Mouse (Mus musculus) kidney, embryonic 15.5 days (tissue): ENCODE results near the gene Cfap52. TPM values are rescaled to one million over a fixed set of nuclear protein-coding genes. Genes with fewer than 3 reads are reported as not detected.
A peak's percentile ranks its signal among the peaks of the same experiment; 100 is the strongest.

Experiments
- ATAC-seq: fragments of 200-750 bp; cut with Nextera tagmentation; replicated peaks from 2 replicates; pipeline ENCODE4 v1.8.0; 2017; ENCODE audit warnings: moderate TSS enrichment; ENCODE audit not compliant: low FRiP score
- H3K27ac ChIP-seq: fragments of 300-500 bp; sonication (generic); 2 replicates; pipeline ENCODE4 v1.5.1; 2015; ENCODE audit warnings: mild to moderate bottlenecking, inconsistent platforms
- H3K27me3 ChIP-seq: fragments of 300-500 bp; sonication (generic); 2 replicates; pipeline ENCODE4 v1.6.1; 2015; ENCODE audit warnings: inconsistent platforms
- H3K36me3 ChIP-seq: fragments of 300-500 bp; sonication (generic); 2 replicates; pipeline ENCODE4 v1.6.1; 2015; ENCODE audit warnings: inconsistent platforms
- H3K4me1 ChIP-seq: fragments of 300-500 bp; sonication (generic); 2 replicates; pipeline ENCODE4 v1.6.1; 2015; ENCODE audit warnings: inconsistent platforms
- H3K4me2 ChIP-seq: fragments of 300-500 bp; sonication (generic); 2 replicates; pipeline ENCODE4 v1.6.1; 2015; ENCODE audit warnings: moderate library complexity, mild to moderate bottlenecking, inconsistent platforms
- H3K4me3 ChIP-seq: fragments of 300-500 bp; sonication (generic); replicated peaks from 2 replicates; pipeline ENCODE4 v1.5.1; 2015; ENCODE audit warnings: mild to moderate bottlenecking, inconsistent platforms
- H3K9ac ChIP-seq: fragments of 300-500 bp; sonication (generic); 2 replicates; pipeline ENCODE4 v1.6.1; 2015; ENCODE audit warnings: mild to moderate bottlenecking, inconsistent platforms
- H3K9me3 ChIP-seq: fragments of 300-500 bp; sonication (generic); replicated peaks from 2 replicates; pipeline ENCODE4 v1.6.1; 2016; ENCODE audit warnings: inconsistent platforms
- WGBS: fragments of 180-500 bp; shearing (Covaris S2); methylation state at CpG from one replicate; pipeline ENCODE4 v1.1.7; 2015; ENCODE audit warnings: mixed read lengths; 5-methylcytosine and 5-hydroxymethylcytosine counted together
- polyA plus RNA-seq: library from polyadenylated mRNA; unstranded; fragments of >200 nt; fragmentation: Nextera tagmentation; extraction: Ambion mirVana; gene quantifications from 2 replicates; pipeline ENCODE4 v1.2.1, GENCODE M21; 2015

Gene Cfap52
- polyA plus RNA-seq, 1 experiment from 2014 or later: 1.5 TPM

DNA sequence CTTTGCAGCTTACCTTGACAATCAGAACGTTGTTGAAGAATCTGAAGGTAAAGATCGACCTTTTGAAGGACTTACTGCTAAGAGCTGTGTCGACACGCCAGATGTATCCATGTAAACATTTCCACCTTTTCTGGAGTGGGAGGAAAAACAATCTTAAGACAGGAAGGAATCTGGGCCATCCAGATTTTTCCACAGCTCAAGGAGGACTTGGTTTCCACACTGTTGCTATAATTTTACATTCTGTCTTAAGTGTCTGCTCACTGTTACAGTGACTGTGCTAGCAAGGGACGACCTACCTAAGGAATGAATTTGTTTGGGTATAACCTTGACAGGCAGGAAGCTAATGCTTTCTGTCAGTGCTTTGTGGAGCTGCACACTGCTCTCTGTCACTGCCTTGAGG, 7.8 kb upstream of the Cfap52 start:
- Histone ChIP-seq H3K36me3 (peaks cover 42% of the 10 kb centered on the region), H3K4me1 (no peaks in the 10 kb centered on the region), H3K27ac (no peak overlapping the region), H3K27me3 (no peaks in the 10 kb centered on the region), H3K4me2 (no peak overlapping the region), H3K9me3 (no peaks in the 10 kb centered on the region), H3K9ac (no peak overlapping the region), H3K4me3 (no peak overlapping the region)
- 88% methylated on average over 5 of the region's 5 CpGs for WGBS
- ATAC-seq: no peak

- Histone ChIP-seq H3K9me3 (no peaks in the 10 kb centered on the region), H3K4me2 (no peak overlapping the region), H3K27ac (no peak overlapping the region), H3K9ac (no peak overlapping the region), H3K4me3 (no peak overlapping the region), H3K4me1 (peaks cover 3% of the 10 kb centered on the region; the same call in 1 of the 2 replicates), H3K27me3 (no peaks in the 10 kb centered on the region), H3K36me3 (peaks cover 40% of the 10 kb centered on the region)
- ATAC-seq: no peak
- 88% methylated on average over 1 of the region's 1 CpGs for WGBS
Measured at GRCm38 (mm10) chr11:67972606-67973005, 7.2 kb upstream of the Cfap52 start.

GRCm38 (mm10) chr11:67967831-67968230, 2.4 kb upstream of the Cfap52 start:
- Histone ChIP-seq H3K9me3 (no peaks in the 10 kb centered on the region), H3K4me2 (no peak overlapping the region), H3K27ac (no peak overlapping the region), H3K4me3 (no peak overlapping the region), H3K4me1 (peaks cover 22% of the 10 kb centered on the region), H3K36me3 (peaks cover 21% of the 10 kb centered on the region; the same call in 1 of the 2 replicates), H3K27me3 (no peaks in the 10 kb centered on the region), H3K9ac (no peak overlapping the region)
- ATAC-seq: no peak
- 71% methylated on average over 11 of the region's 11 CpGs for WGBS

- Histone ChIP-seq H3K27me3 (no peaks in the 10 kb centered on the region), H3K9me3 (no peaks in the 10 kb centered on the region), H3K4me3 (peak within 1 kb of the TSS; percentile 93), H3K27ac (peak within 1 kb of the TSS; percentile 59), H3K9ac (peak within 1 kb of the TSS; percentile 89), H3K4me2 (peak within 1 kb of the TSS; percentile 67), H3K36me3 (peaks cover 13% of the 10 kb centered on the region; the same call in 1 of the 2 replicates), H3K4me1 (peaks cover 22% of the 10 kb centered on the region)
- WGBS: under 1% methylated on average over 28 of the region's 28 CpGs
- peak; percentile 81 for ATAC-seq
Measured at GRCm38 (mm10) chr11:67965905-67966878, 741 bp upstream of the Cfap52 start, which contains the start of gene Stx8. Gene Stx8, plus strand, starts transcription at chr11:67966193.

DNA sequence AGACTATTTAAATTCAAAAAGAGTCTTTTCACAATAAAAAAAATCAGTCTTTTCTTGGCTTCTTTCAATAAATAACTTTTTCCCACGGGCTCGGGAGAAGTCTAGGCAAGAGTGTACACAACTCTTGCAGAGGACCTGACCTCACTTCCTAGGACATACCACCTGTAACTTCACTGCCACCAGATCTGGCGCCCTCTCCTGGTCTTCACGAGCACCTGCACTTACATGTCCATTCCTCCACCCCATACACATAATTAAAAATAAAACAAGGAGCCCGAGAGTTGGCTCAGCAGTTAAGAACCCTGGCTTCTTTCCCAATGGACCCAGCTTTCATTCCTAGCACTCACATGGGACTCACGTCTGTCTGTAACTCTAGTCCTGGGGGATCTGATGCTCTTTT, 1.3 kb downstream of the Cfap52 start:
- H3K4me3 ChIP-seq: no peak overlapping the region
- WGBS: 75% methylated on average over 6 of the region's 6 CpGs
- H3K4me2 ChIP-seq: no peak overlapping the region
- no peaks in the 10 kb centered on the region for H3K27me3 ChIP-seq
- H3K36me3 ChIP-seq: no peaks in the 10 kb centered on the region
- no peak overlapping the region for H3K9ac ChIP-seq
- H3K9me3 ChIP-seq: no peaks in the 10 kb centered on the region
- ATAC-seq: no peak
- peaks cover 22% of the 10 kb centered on the region for H3K4me1 ChIP-seq
- H3K27ac ChIP-seq: no peak overlapping the region

DNA sequence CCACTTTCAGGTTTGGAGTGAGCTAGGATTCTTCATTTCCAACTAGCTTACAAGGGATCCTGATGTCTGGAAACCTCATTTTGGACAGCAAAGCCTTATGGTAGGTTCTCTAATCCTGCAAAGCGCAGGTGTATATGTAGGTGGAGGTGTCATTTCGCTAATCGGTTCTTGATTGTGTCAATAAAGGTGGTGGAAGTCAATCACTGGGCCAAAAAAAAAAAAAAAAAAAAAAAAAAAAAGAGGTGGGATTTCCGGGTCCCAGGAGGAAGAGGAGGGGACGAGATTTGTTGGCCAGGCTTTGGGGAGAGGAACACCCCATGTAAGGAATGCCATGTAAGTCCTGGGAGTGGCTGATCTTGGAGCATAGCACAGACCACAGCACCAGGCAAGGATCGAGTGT, 11.0 kb downstream of the Cfap52 start:
- H3K4me3 ChIP-seq: no peak overlapping the region
- no peaks in the 10 kb centered on the region for H3K27me3 ChIP-seq
- H3K9me3 ChIP-seq: no peaks in the 10 kb centered on the region
- H3K27ac ChIP-seq: no peak overlapping the region
- H3K36me3 ChIP-seq: no peaks in the 10 kb centered on the region
- 88% methylated on average over 6 of the region's 6 CpGs for WGBS
- H3K9ac ChIP-seq: no peak overlapping the region
- ATAC-seq: no peak
- H3K4me2 ChIP-seq: no peak overlapping the region
- no peaks in the 10 kb centered on the region for H3K4me1 ChIP-seq

GRCm38 (mm10) chr11:67953604-67954003, 11.8 kb downstream of the Cfap52 start:
- WGBS: 58% methylated on average over 5 of the region's 5 CpGs
- ATAC-seq: no peak
- H3K9ac ChIP-seq: no peak overlapping the region
- no peak overlapping the region for H3K4me2 ChIP-seq
- H3K27me3 ChIP-seq: no peaks in the 10 kb centered on the region
- H3K4me3 ChIP-seq: no peak overlapping the region
- H3K36me3 ChIP-seq: no peaks in the 10 kb centered on the region
- H3K27ac ChIP-seq: no peak overlapping the region
- peaks cover 4% of the 10 kb centered on the region; the same call in 1 of the 2 replicates for H3K4me1 ChIP-seq
- H3K9me3 ChIP-seq: no peaks in the 10 kb centered on the region

DNA sequence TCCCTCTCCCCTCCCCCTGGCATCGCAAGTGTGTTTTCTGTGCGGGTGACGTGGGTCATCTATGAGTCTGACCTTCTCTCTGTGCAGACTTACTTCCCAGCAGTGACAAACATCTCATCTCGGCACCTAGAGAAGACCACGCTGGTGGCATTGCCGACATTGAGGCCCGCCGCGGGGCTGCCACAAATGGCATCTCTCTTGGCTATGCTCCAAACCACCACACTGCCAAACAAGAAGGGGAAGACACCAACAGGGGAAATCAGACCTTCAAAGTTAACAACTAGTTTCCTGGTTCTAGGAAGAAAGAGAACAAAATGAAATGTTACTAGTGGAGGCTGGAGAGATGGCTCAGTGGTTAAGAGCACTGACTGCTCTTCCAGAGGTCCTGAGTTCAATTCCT, 16.0 kb downstream of the Cfap52 start:
- no peaks in the 10 kb centered on the region for H3K27me3 ChIP-seq
- ATAC-seq: no peak
- no peaks in the 10 kb centered on the region for H3K36me3 ChIP-seq
- no peak overlapping the region for H3K4me3 ChIP-seq
- no peak overlapping the region for H3K9ac ChIP-seq
- WGBS: 84% methylated on average over 9 of the region's 9 CpGs
- no peak overlapping the region for H3K27ac ChIP-seq
- H3K4me1 ChIP-seq: peaks cover 10% of the 10 kb centered on the region; the same call in 1 of the 2 replicates
- no peak overlapping the region for H3K4me2 ChIP-seq
- H3K9me3 ChIP-seq: no peaks in the 10 kb centered on the region

DNA sequence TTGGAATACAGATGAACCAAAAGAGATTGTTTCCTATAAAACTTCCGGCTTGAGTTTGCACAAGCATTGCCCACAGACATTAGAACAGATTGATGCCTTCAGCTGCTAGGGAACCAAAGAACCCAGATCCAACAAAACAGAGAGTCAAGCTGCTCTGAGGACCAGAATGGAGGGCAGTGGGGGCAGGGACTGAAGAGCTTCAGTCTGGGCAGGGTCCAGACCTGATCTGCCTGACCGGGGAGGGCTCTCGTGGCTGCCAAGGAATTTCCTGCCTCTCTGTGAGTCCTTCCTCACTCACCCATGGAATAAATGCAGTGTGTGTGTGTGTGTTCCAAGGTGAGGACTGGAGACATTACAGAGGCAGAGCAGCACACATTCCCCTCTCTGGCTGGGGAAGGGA, 17.2 kb downstream of the Cfap52 start:
- no peak overlapping the region for H3K9ac ChIP-seq
- H3K9me3 ChIP-seq: no peaks in the 10 kb centered on the region
- H3K4me1 ChIP-seq: peaks cover 10% of the 10 kb centered on the region; the same call in 1 of the 2 replicates
- no peak for ATAC-seq
- no peak overlapping the region for H3K4me3 ChIP-seq
- H3K4me2 ChIP-seq: no peak overlapping the region
- no peaks in the 10 kb centered on the region for H3K27me3 ChIP-seq
- H3K36me3 ChIP-seq: no peaks in the 10 kb centered on the region
- WGBS: 39% methylated on average over 3 of the region's 3 CpGs
- peak overlapping the region; percentile 54; the same call in 1 of the 2 replicates for H3K27ac ChIP-seq

- Histone ChIP-seq H3K27ac (no peak overlapping the region), H3K36me3 (no peaks in the 10 kb centered on the region), H3K4me2 (no peak overlapping the region), H3K4me3 (no peak overlapping the region), H3K4me1 (no peaks in the 10 kb centered on the region), H3K9me3 (no peaks in the 10 kb centered on the region), H3K9ac (no peak overlapping the region), H3K27me3 (no peaks in the 10 kb centered on the region)
- WGBS: 89% methylated on average over 3 of the region's 3 CpGs
- no peak for ATAC-seq
Measured at GRCm38 (mm10) chr11:67932156-67932555, 33.3 kb downstream of the Cfap52 start.

GRCm38 (mm10) chr11:67926348-67927055, 38.9 kb downstream of the Cfap52 start:
- H3K4me1 ChIP-seq: peaks cover 25% of the 10 kb centered on the region
- no peaks in the 10 kb centered on the region for H3K36me3 ChIP-seq
- no peak overlapping the region for H3K9ac ChIP-seq
- H3K4me3 ChIP-seq: no peak overlapping the region
- peak overlapping the region; percentile 45 for H3K27ac ChIP-seq
- peak overlapping the region; percentile 33 for H3K4me2 ChIP-seq
- ATAC-seq: no peak
- no peaks in the 10 kb centered on the region for H3K9me3 ChIP-seq
- peaks cover 3% of the 10 kb centered on the region for H3K27me3 ChIP-seq
- WGBS: 15% methylated on average over 15 of the region's 15 CpGs

- H3K4me1 ChIP-seq: peaks cover 32% of the 10 kb centered on the region
- no peak overlapping the region for H3K4me3 ChIP-seq
- no peaks in the 10 kb centered on the region for H3K36me3 ChIP-seq
- WGBS: 87% methylated on average over 13 of the region's 13 CpGs
- H3K9me3 ChIP-seq: no peaks in the 10 kb centered on the region
- H3K27ac ChIP-seq: no peak overlapping the region
- no peak overlapping the region for H3K9ac ChIP-seq
- H3K27me3 ChIP-seq: peaks cover 18% of the 10 kb centered on the region
- no peak for ATAC-seq
- no peak overlapping the region for H3K4me2 ChIP-seq
Measured at GRCm38 (mm10) chr11:67925000-67925399, 40.5 kb downstream of the Cfap52 start.
